Mouse (Mus musculus) common myeloid progenitor, adult 5-6 weeks (primary cell): ENCODE data around the gene Gpx3. TPM values are rescaled to one million over a fixed set of nuclear protein-coding genes. Genes with fewer than 3 reads are reported as not detected.
"Not testable (repeated sequence)": the region's sequence is repeated elsewhere in the genome, so short reads cannot be mapped to it uniquely, and the experiment has no call there.

ENCODE experiments used
- ATAC-seq: replicated peaks from 2 replicates; pipeline ENCODE4 v1.8.0; 2016; ENCODE audit warnings: low read depth, mild to moderate bottlenecking, moderate TSS enrichment, inconsistent platforms; ENCODE audit not compliant: poor library complexity, severe bottlenecking
- total RNA-seq: library from RNA; stranded (forward); fragments of 200-1000, 187-1606 nt; gene quantifications from 2 replicates; pipeline ENCODE4 v1.2.3, GENCODE M21; 2017

Gene Gpx3
- total RNA-seq, 1 experiment from 2014 or later = 0.23 TPM

- 0 out of 2 replicates have a peak, but pooled peaks have one; percentile 24 for ATAC-seq
Observed at GRCm38 (mm10) chr11:54931405-54932093, 29.3 kb downstream of the Gpx3 start.

DNA sequence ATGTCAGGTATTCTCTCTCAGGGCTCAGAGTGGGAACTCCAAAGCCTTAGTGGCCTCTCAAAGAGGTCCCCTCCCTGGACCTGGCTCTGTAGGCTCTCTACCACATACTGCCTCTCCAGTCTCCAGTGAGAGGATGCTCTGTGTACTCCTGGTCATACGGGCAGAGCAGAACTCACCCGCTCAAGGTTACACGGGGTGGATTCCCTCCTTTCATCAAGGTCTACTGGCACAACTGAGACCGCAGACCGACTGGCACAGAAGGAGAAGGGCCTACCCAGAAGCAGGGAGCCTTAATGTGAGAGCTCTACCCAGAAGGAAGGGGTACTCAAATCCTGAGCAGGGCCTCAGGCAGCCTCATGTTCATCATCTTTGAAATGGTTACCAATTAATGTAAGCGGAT, 30.3 kb downstream of the Gpx3 start:
- ATAC-seq = no peak

GRCm38 (mm10) chr11:54934198-54934597, 31.9 kb downstream of the Gpx3 start:
- 0 out of 2 replicates have a peak, but pooled peaks have one; percentile 15 for ATAC-seq

DNA sequence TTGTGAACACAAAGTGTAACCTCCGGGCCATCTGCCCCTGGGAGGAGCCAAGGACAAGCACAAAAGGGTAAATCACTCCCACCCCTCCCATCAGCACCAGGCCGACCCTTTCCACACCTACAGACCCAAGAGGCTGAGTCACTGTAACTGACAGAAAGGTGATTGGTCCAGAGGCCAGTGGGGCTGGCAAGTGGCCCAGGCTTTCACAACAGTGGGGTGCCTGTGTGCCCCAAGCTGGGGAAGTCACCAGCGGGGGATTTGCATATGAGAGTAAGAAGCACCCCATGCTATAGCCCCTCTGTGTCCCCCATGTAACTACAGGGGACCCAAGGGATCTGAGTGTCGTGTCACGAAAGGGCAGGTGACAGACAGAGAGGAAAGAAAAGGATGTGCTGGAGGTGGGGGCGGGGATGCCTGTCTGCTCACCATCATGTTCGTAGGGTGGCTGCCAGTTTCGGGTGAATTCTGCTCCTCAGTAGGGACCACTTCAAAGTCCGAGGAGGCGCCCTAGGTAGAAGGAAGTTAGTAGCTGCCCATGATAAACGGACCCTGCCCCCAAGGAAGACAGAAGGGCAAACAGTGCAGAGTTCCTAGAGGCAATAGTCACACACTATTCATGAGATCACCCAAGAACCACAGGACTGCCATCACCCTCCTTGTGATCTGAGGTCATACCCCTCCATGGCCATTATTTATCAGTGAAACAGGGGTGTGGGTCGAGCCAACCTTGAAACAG, 34.0 kb downstream of the Gpx3 start:
- peak; percentile 84 for ATAC-seq

DNA sequence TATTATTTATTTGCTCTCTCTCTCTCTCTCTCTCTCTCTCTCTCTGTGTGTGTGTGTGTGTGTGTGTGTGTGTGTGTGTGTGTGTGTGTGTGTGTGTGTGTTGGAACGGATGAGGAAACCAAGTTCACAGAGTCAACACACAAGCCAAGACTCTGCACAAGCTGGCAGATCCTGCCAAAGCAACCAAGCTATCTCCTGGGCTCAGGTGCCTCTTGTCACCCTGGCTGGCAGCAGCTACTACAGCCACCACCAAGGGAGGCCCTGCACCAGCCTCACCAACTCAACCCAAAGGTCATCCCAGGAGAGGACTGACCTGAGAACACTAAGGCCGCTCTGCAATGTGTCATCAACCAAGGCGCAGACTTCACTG, 34.5 kb downstream of the Gpx3 start:
- ATAC-seq = no peak

GRCm38 (mm10) chr11:54939501-54939900, 37.2 kb downstream of the Gpx3 start:
- no peak for ATAC-seq

GRCm38 (mm10) chr11:54940056-54940455, 37.8 kb downstream of the Gpx3 start:
- ATAC-seq = no peak

GRCm38 (mm10) chr11:54944702-54945101, 42.4 kb downstream of the Gpx3 start:
- ATAC-seq = no peak

GRCm38 (mm10) chr11:54949717-54950116, 47.5 kb downstream of the Gpx3 start:
- no peak for ATAC-seq

DNA sequence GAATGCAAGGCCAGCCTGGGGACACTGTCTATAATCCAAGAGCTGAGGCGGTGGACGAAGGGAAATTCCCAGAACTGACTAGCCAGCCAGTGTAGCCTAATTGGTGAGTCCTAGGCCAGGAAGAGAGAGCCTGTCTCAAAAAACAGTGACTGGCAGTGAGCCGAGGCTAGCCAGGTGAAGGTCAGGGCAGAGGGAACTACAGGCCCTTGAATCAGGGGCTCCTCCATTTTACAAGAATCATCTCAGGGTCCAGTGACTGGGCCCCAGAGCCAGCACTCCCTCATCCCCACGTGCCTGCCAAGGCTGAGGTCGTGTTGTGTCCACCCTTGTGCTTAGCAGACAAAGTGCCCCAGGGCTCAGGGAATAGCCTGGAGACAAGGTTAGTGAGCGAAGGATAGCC, 48.4 kb downstream of the Gpx3 start:
- no peak for ATAC-seq

DNA sequence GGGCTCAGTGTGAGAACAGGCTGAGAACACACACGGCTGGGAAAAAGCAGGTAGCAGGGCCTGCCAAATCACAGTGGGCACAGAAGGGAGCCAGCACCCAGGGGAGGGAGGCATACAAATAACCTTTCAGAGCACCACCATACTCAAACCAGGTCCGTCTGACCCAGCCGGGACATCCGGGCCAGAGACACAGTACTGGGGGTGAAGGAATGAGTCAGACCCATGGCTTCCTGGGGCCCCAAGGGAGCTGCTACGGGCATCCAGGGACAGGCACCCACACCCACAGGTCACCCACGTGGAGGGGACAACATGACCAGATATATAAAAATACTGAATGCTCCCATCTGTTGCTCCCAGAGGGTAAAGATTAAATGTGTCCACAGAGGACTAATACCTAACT, 50.4 kb downstream of the Gpx3 start:
- ATAC-seq = no peak

DNA sequence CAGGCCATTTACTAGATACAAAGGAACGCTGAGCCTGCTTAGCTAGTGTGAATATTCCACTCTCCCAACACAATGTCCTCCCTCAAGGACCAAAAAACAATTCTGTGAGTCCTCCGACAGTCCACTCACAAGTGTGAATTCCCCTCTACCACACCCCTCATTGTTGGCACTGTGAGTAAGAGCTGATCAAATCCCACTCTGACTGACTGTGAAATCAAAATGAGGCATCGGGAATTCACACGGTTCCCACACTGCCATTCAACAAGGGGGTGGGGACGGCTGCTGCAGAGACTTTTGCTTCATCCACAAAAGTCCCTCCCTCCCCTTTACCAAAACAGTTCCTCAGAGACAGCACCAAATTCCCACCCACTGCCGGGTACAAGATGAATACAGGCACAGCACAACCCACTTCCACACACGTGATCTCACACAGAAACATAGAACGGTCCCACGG, 51.8 kb downstream of the Gpx3 start:
- ATAC-seq = no peak

- no peak for ATAC-seq
Observed at GRCm38 (mm10) chr11:54954716-54955115, 52.5 kb downstream of the Gpx3 start.

- ATAC-seq = not testable (repeated sequence)
Observed at GRCm38 (mm10) chr11:54955400-54955734, 53.1 kb downstream of the Gpx3 start.

DNA sequence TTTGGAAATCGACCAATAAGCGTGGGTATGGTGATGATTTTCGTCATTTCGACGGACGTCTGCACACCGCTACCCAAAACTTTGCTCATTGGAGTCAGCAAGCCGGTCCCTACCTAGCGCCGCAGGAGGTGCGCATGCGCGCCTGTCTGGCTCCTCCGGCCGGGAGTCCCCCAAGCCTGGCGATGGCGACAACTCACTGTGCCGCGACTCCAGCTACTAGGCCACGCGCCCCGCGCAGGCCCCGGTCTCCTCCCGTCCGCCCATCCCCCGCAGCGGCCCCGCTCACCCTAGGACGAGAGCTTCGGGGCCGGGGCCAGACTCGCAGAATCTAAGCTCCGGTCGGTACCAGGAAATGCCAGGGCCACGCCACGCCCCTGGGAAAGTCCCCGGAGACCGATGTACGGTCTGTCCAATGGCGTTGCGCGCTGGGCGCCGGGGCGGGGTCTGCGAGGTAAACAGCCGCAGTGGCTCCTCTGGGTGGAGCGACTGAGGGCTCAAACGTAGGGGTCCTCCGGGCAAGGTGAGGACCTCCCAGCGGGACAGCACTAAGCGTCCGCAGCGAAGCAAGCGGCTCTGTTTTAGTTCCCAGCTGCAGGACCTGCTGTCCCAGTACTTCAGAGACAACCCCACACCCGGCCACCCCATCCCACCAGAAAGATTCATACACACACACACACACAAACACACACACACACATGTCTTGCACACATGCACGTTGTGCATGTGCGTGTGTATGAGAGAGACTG, 53.7 kb downstream of the Gpx3 start:
- ATAC-seq = peak; percentile 86

- ATAC-seq = no peak
Observed at GRCm38 (mm10) chr11:54956912-54957311, 54.7 kb downstream of the Gpx3 start.

- not testable (repeated sequence) for ATAC-seq
Observed at GRCm38 (mm10) chr11:54957708-54958107, 55.5 kb downstream of the Gpx3 start.

DNA sequence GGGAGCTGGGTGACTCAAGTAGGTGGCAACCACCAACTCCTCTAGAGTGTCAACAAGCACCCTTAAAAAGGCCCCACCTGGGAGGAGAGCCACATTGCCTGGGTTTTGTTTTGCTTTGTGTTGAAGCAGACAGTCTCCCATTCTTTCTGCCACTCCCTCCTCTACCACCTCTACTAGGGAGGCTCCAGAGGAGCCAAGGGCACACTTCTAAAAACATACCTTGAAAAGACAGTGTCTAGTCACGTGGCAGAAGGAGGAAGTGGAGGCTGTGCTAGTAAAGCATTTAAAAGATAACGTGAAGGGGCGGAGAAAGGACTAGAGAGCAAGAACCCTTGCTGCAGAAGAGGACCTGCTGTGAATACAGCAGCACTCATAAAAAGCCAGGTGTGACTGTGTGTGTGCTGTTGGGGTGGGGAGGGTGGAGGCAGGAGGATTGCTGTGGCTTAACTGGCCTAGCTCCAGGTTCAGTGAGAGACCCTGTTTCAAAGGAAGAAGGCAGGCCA, 56.4 kb downstream of the Gpx3 start:
- peak; percentile 28; the same call in 1 of the 2 replicates for ATAC-seq
